Mouse (Mus musculus): Measurements from ENCODE around the gene Cys1.

Cys1 gene

DNA sequence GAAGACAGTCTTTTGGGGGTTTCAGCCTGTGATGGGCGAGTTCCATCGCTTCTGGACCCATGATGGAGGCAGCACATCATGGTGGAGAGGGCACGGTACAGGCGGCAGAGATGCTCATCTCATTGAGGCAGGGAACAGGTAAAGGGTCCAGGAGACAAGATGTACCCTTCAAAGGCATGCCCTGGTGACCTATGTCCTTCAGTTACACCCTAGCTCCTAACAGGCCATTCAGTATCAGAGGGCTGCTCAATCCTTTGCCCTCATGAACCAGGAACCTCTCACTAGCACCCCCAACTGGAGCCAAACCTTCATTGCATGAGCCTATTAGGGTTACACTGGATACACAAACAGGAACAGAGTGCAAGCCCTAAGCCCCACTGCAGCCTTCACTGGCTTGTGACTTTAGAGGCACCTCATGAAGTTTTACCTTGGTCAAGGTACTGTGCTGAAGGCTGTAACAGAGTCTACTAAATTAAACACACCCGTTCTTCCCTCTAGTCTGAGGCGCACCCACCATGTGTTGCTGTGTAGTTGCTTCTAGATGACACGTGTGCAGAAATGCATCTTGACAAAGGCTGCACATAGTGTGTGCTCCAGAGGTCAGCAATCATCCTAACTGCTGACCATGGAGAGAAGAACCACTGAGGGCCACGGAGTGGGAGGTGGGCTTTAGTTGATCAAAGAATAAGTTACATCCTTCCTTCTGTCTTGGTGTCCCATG lies 16.0 kb upstream of the Cys1 start:
- DNase-seq (ENCODE audit: low read depth, low spot score) = peak; percentile 71

- peak; percentile 84 for DNase-seq (ENCODE audit: low read depth, low spot score)
These were observed 15.2 kb upstream of the Cys1 start for GRCm38 (mm10) chr12:24696500-24697483.

DNA sequence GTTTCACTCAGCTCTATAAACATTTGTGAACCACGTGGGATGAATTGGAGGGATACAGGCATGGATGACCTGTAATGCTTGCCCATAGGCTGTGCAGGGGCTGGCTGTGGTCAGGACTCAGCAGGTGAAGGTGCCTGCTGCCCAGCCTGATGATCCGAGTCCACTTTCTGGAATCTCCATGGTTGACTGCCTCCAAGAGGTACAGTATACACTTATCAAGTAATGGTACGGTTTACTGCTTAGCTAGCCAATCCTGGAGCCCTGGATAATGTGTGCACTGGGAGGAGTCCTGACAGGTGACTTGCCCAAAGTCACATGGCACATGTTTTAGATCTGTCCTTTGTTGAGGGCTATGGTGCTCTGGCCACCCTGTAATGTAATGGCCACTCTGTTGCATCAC lies 8.7 kb upstream of the Cys1 start:
- no peak for DNase-seq (ENCODE audit: low read depth, low spot score)

GRCm38 (mm10) chr12:24686696-24687346 lies 5.2 kb upstream of the Cys1 start:
- DNase-seq (ENCODE audit: low read depth, low spot score) = no peak

GRCm38 (mm10) chr12:24686038-24686695 lies 4.6 kb upstream of the Cys1 start:
- no peak for DNase-seq (ENCODE audit: low read depth, low spot score)

GRCm38 (mm10) chr12:24683461-24683860 lies 1.8 kb upstream of the Cys1 start:
- peak; percentile 30 for DNase-seq (ENCODE audit: low read depth, low spot score)

DNA sequence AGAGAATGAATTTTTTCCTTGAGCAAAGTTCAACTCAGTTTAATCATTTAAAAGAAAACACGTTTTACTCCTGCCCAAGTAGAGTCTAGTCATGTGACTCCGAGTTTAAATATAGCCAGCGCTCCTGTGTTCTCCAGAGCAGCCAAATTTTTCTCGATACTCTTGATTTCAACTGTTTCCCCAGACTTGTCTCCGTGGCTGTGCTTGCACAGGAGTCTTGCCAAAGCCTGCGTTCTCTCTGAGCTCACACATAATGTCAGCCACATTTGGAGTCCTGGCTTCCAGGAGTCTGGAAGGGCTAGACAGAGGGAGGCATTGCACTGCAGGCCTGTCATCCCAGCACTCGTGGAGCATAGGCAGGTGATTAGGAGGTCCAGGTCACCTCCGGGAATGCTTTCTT lies 950 bp upstream of the Cys1 start:
- no peak for DNase-seq (ENCODE audit: low read depth, low spot score)

DNA sequence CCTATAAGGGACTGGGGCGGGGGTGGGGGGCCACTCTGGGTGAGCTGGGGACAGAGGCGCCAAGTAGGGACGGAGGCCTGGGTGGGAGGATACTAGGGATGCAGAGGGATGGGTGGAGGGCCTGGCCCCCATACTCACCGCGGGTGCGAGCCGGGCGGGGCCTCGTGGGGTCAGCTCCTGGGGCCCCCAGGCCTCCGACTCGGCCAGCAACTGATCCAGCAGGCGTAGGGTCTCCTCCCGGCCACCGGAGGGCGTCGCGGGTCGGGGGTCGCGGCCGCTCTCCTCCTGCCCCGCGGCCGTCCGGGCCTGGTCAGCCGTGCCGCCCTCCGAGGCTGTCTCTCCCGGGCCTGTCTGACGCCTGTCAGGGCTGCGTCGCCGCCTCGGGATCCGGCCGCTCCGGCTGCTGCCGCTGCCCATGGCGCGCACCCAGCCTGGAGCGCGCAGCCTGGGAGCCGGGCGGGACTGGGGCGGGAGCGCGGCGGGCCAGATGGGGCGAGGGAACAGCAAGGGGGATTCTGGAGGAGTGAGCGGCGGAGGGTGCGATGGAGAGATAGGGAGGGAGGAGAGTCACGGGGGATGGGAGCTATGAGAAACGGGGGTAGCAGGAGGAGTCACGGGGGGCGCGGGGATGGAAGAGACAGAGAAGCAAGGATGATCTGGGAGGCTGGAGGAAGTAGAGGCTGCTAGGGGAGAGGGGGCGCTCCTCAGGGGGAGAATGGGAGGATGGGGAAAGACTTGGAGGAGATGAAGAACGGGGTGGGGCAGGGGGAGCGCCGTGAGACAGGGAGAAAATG lies 924 bp downstream of the Cys1 start:
- no peak for DNase-seq (ENCODE audit: low read depth, low spot score)

- DNase-seq (ENCODE audit: low read depth, low spot score) = no peak
These were observed 1.5 kb downstream of the Cys1 start for GRCm38 (mm10) chr12:24680096-24680491.

- DNase-seq (ENCODE audit: low read depth, low spot score) = no peak
These were observed 19.5 kb downstream of the Cys1 start for GRCm38 (mm10) chr12:24662131-24662530.

- DNase-seq (ENCODE audit: low read depth, low spot score) = no peak
These were observed 20.5 kb downstream of the Cys1 start for GRCm38 (mm10) chr12:24661100-24661499.

DNA sequence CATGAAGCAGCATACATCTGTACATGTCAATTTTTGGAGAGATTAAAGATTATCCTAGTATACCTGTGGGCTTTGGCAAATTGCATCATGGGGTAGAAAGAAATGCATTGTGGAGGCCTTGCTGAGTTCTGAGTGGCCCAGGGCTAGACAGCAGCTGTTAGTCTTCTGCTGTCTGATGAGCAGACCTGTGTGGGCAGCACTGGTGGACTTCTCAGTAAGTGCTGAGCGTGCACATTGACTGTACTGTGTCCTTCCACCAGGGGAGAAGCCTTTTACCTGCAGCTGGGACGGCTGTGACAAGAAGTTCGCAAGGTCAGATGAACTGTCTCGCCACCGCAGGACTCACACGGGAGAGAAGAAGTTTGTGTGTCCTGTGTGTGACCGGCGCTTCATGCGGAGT lies 21.7 kb downstream of the Cys1 start:
- peak; percentile 16 for DNase-seq (ENCODE audit: low read depth, low spot score)

DNA sequence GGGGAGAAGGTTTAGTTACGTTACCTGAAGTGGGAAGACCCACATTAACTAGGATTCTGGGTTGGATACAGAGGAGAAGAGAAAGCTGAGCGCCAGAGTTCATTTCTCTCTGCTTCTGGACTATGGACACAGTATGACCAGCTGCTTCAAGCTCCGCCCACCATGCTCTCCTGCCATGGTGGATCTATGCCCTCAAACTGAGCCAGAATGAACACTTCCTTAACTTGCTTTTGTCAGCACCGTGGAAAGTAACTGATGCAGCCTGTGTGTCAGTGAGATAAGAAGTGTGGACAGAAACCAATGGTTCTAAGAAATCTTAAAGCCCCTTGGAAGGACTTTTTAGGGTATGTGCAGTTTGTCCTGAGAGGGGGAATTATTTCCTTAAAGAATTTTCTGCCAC lies 22.6 kb downstream of the Cys1 start:
- DNase-seq (ENCODE audit: low read depth, low spot score) = no peak

DNA sequence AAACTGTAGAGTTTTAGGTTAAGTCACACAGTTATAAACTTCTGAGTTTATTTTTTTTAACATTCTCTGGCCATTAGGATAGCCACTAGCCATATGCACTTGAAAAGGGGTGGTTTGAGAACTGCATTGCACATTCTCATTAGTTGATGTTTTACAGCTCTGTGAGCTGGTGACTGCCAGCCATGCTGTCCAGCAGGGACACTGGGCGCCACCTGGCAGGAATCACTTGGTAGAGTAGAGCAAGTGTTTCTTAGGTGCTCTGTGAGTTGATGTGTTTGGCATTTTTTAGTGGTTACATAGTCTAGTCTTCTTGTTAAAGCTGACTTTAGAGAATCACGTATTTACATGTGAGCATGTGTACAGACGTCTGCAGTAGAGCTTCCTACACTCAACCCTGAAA lies 25.2 kb downstream of the Cys1 start:
- DNase-seq (ENCODE audit: low read depth, low spot score) = no peak

DNA sequence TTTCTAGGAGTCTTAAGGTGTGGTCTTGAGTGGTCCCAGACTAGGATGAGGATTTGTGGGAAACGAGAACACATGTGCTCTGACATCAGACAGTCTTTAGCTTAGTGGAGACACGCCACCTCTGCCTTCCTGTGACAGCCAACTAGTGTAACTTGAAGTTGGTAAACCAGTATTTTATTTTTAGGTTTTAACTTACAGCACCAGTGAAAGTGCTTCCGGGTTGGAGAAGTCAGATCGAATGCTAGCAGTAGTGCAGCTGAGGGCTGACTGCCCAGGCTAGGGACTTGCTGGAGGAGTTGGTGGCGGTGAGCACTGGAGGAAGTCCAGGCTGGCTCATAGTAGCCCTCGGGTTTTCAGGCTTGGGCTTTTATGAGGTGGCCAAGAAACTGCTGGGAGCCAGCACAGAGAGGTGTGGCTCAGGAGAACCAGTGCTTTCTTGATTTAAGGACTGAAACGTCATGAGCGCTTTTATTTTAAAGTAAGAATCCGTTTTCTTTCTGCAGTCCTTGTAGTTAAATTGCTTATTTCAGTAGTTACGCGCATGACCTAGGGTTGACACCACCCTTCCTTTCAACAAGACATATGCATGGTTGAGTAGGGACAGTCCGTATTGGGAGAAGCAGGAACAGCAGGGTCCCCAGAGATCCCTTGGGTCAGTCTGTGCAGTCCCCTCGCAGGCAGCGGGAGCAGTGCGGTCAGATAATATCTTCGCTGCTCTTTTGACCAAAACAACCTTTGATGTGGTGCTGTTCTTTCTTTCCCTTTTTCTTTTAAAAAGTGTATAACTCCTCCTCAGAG lies 27.3 kb downstream of the Cys1 start:
- DNase-seq (ENCODE audit: low read depth, low spot score) = no peak

- DNase-seq (ENCODE audit: low read depth, low spot score) = peak; percentile 97
These were observed 29.8 kb downstream of the Cys1 start for GRCm38 (mm10) chr12:24651642-24652342.

- DNase-seq (ENCODE audit: low read depth, low spot score) = peak; percentile 95
These were observed 30.5 kb downstream of the Cys1 start, which contains the start of gene Klf11 for GRCm38 (mm10) chr12:24651063-24651557. Gene Klf11 (plus strand): TSS chr12:24651274.

- DNase-seq (ENCODE audit: low read depth, low spot score) = no peak
These were observed 31.1 kb downstream of the Cys1 start for GRCm38 (mm10) chr12:24650415-24651062.

- no peak for DNase-seq (ENCODE audit: low read depth, low spot score)
These were observed 33.5 kb downstream of the Cys1 start for GRCm38 (mm10) chr12:24648094-24648493.

Measured in R1 (cell line).